In the genomic region with DNA sequence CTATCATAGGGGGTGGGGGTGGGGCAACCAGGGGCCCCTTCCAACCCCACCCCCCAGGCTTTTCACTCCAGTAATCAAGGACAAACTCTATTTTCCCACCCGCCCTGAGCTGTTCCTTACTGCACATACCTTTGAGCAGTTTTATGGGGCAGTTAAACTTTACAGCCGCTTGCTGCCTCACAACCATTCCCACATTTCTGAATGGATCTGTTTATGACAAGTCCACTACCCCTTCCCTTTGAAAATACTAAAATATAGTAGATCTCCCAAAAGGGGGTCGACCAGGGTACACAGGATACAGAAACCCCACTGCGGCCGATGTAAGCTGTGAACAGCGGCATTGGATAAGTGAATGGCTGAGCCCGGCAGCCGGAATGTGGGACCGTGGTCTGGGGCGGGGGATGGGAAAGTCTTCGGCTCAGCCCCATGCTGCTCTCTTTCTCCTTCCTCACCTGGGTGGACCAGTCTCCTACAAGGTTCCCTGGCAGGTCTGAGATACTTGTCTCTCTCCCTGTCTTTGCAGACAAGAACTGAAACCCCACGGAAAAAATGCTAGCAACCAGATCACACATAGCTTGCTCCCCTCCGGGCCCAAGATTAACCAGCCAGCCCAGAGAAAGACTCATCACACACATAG, we compare ENCODE assay signal across 8 mouse cellular contexts. TPM values are rescaled to one million over a fixed set of nuclear protein-coding genes. Genes with fewer than 3 reads are reported as not detected.
A peak's percentile ranks its signal among the peaks of the same experiment; 100 is the strongest.
DNase-seq lines count a peak whose midpoint lies in the region; ATAC-seq and TF ChIP-seq lines count a peak whose summit lies in the region.
"Had no signal": no experiment of that assay in that cellular context is flagged by ENCODE, and none has a peak within 500 bp of the region (broad histone marks: within the 10 kb centered on the region; RNA-seq: fewer than 3 reads in every experiment).

No protein-coding gene starts in this region.

- peak overlapping the region; percentile 36 for H3K4me3 ChIP-seq in bone marrow, adult 2 months (replicated peaks; ENCODE audit: control insufficient read depth, low read depth, low read length)
- 0 out of 2 replicates have a peak overlapping the region, but pooled peaks have one; percentile 21 for H3K4me3 ChIP-seq in embryonic facial prominence, embryonic 11.5 days (ENCODE audit: low read depth, low read length)
- H3K4me3 ChIP-seq in intestine, embryonic 15.5 days (replicated peaks): peak overlapping the region; percentile 28
- H3K4me3 ChIP-seq in midbrain, embryonic 10.5 days: peak overlapping the region; percentile 38

- peak overlapping the region; percentile 41 for H3K4me2 ChIP-seq in embryonic facial prominence, embryonic 11.5 days (ENCODE audit: low read depth, low read length)
- H3K4me2 ChIP-seq in intestine, embryonic 15.5 days (replicated peaks): peak overlapping the region; percentile 46

- no peaks in the 10 kb centered on the region for H3K4me1 ChIP-seq in bone marrow, adult 2 months (ENCODE audit: control insufficient read depth, insufficient read depth, low read length)
- peaks cover 9% of the 10 kb centered on the region for H3K4me1 ChIP-seq in embryonic facial prominence, embryonic 11.5 days (ENCODE audit: control insufficient read depth, insufficient read depth, low read length)
- H3K4me1 ChIP-seq in intestine, embryonic 15.5 days (replicated peaks): peaks cover 12% of the 10 kb centered on the region
- H3K4me1 ChIP-seq in midbrain, embryonic 10.5 days: peaks cover 76% of the 10 kb centered on the region

- peak; percentile 56 for ATAC-seq in embryonic facial prominence, embryonic 11.5 days (replicated peaks; ENCODE audit: insufficient number of reproducible peaks, low FRiP score, low TSS enrichment, low read depth)
- ATAC-seq in intestine, embryonic 15.5 days: peak; percentile 88

- H3K9ac ChIP-seq in embryonic facial prominence, embryonic 11.5 days (replicated peaks; ENCODE audit: low read length): peak overlapping the region; percentile 28
- H3K9ac ChIP-seq in intestine, embryonic 15.5 days: peak overlapping the region; percentile 22

- no peaks in the 10 kb centered on the region for H3K36me3 ChIP-seq in embryonic facial prominence, embryonic 11.5 days (replicated peaks; ENCODE audit: control insufficient read depth, insufficient read depth, low read depth, low read length)
- no peaks in the 10 kb centered on the region for H3K36me3 ChIP-seq in intestine, embryonic 15.5 days
- H3K36me3 ChIP-seq in midbrain, embryonic 10.5 days: peaks cover 12% of the 10 kb centered on the region

- H3K9me3 ChIP-seq in embryonic facial prominence, embryonic 11.5 days (replicated peaks; ENCODE audit: control insufficient read depth, low read length): no peaks in the 10 kb centered on the region
- H3K9me3 ChIP-seq in intestine, embryonic 15.5 days: no peaks in the 10 kb centered on the region
- H3K9me3 ChIP-seq in midbrain, embryonic 10.5 days (replicated peaks): no peaks in the 10 kb centered on the region

- WGBS in bone marrow, adult 2 months: 39% methylated on average over 13 of the region's 13 CpGs
- WGBS in embryonic facial prominence, embryonic 11.5 days: 10% methylated on average over 13 of the region's 13 CpGs
- 12% methylated on average over 13 of the region's 13 CpGs for WGBS in intestine, embryonic 15.5 days
- WGBS in midbrain, embryonic 10.5 days: 17% methylated on average over 13 of the region's 13 CpGs

- H3K27me3 ChIP-seq in embryonic facial prominence, embryonic 11.5 days (ENCODE audit: control insufficient read depth, insufficient read depth, low read length): no peaks in the 10 kb centered on the region
- no peaks in the 10 kb centered on the region for H3K27me3 ChIP-seq in intestine, embryonic 15.5 days (replicated peaks)
- peaks cover 17% of the 10 kb centered on the region for H3K27me3 ChIP-seq in midbrain, embryonic 10.5 days (ENCODE audit: low read depth, poor library complexity, severe bottlenecking)

- peak; percentile 60 for DNase-seq in embryonic facial prominence, embryonic 11.5 days (ENCODE audit: low spot score)
- peak; percentile 38 for DNase-seq in midbrain, embryonic 10.5 days (ENCODE audit: low spot score)
- no peak for DNase-seq in left cerebral cortex, adult 11 months (ENCODE audit: low spot score)
- no peak for DNase-seq in cerebellum, adult 18-20 months
- DNase-seq in right cerebral cortex, postnatal 36 days (ENCODE audit: low spot score in 2 of 2): no peak
- DNase-seq: lung, adult 2 months had no signal

- no peak overlapping the region for H3K27ac ChIP-seq in bone marrow, adult 2 months (ENCODE audit: control insufficient read depth, insufficient read depth, low read depth, low read length, poor library complexity)
- H3K27ac ChIP-seq in embryonic facial prominence, embryonic 11.5 days (replicated peaks; ENCODE audit: low read depth, low read length): peak overlapping the region; percentile 41; the same call in 1 of the 2 replicates
- H3K27ac ChIP-seq in intestine, embryonic 15.5 days: peak overlapping the region; percentile 83
- H3K27ac ChIP-seq in midbrain, embryonic 10.5 days (replicated peaks): peak overlapping the region; percentile 73

- no peak for TF ChIP-seq CTCF in bone marrow, adult 2 months (IDR thresholded peaks at IDR 0.05; ENCODE audit: control insufficient read depth, insufficient read depth, low read length)

- no peak for TF ChIP-seq POLR2A in bone marrow, adult 2 months (IDR thresholded peaks at IDR 0.05; ENCODE audit: borderline replicate concordance, control insufficient read depth, low read depth, low read length)

RNA-seq across cellular contexts. Expression of a gene that starts 36.6 kb away (rescaled TPM):
- polyA plus RNA-seq in bone marrow, adult 2 months (2011; ENCODE audit: insufficient read depth, insufficient read length, low replicate concordance, missing spikeins): 2.8 and 10.2 TPM in 2 replicates
- polyA plus RNA-seq in embryonic facial prominence, embryonic 11.5 days (2014; fragmentation: Nextera tagmentation; extraction: Ambion mirVana): 37.4 and 37.7 TPM in 2 replicates
- 50.1 and 57.2 TPM in 2 replicates for polyA plus RNA-seq in intestine, embryonic 15.5 days (2015; fragmentation: Nextera tagmentation; extraction: Ambion mirVana)
- 81.7 and 116 TPM in 2 replicates for polyA plus RNA-seq in midbrain, embryonic 10.5 days (2016; fragmentation: Nextera tagmentation; extraction: Ambion mirVana)

Comparison
In these comparisons a context has a peak if more than half of its experiments do, and no peak if none do; other contexts are left out.
1. DNase-seq: peak in embryonic facial prominence, embryonic 11.5 days (single experiment) and midbrain, embryonic 10.5 days (single experiment); none in left cerebral cortex, adult 11 months (single experiment), cerebellum, adult 18-20 months (0 of 2) and right cerebral cortex, postnatal 36 days (0 of 2).
2. Peak in every context shown above with its lines, with median percentiles within 50 percentile points of each other: H3K4me3 ChIP-seq.